Mouse (Mus musculus): Measurements from ENCODE around the gene Tmem129. TPM values are rescaled to one million over a fixed set of nuclear protein-coding genes. Genes with fewer than 3 reads are reported as not detected.

Gene Tmem129
- polyA plus RNA-seq, 2 experiments = 17.4 to 19.4 TPM

- ATAC-seq (ENCODE audit: insufficient read depth) (no peak), DNase-seq (ENCODE audit: low read depth in 3 of 3, low spot score in 3 of 3) (no peak)
- H3K9ac ChIP-seq (replicated peaks) = no peak overlapping the region
- no peak overlapping the region for H3K4me2 ChIP-seq (ENCODE audit: low read depth)
- WGBS (ENCODE audit: insufficient replicate concordance) = 26% methylated on average over 5 of the region's 5 CpGs
- peaks cover 68% of the 10 kb centered on the region for H3K36me3 ChIP-seq (replicated peaks; ENCODE audit: control insufficient read depth, insufficient read depth, low read depth)
- H3K4me1 ChIP-seq (replicated peaks; ENCODE audit: control insufficient read depth in 2 of 2, insufficient read depth in 2 of 2, low read length in 1 of 2) = no peaks in the 10 kb centered on the region
- H3K27me3 ChIP-seq (ENCODE audit: control insufficient read depth, insufficient read depth, low read length) = no peaks in the 10 kb centered on the region
- H3K4me3 ChIP-seq (ENCODE audit: insufficient read depth in 1 of 2, low read depth in 2 of 2, low read length in 2 of 2) = no peak overlapping the region
- no peaks in the 10 kb centered on the region for H3K9me3 ChIP-seq (ENCODE audit: control insufficient read depth, low read length)
- TF ChIP-seq EP300 (IDR thresholded peaks at IDR 0.05; ENCODE audit: low read depth) (no peak), CTCF (IDR thresholded peaks at IDR 0.05; ENCODE audit: low read depth) (no peak)
- H3K27ac ChIP-seq = no peak overlapping the region
Measured at GRCm38 (mm10) chr5:33671659-33672058, 13.4 kb upstream of the Tmem129 start.

DNA sequence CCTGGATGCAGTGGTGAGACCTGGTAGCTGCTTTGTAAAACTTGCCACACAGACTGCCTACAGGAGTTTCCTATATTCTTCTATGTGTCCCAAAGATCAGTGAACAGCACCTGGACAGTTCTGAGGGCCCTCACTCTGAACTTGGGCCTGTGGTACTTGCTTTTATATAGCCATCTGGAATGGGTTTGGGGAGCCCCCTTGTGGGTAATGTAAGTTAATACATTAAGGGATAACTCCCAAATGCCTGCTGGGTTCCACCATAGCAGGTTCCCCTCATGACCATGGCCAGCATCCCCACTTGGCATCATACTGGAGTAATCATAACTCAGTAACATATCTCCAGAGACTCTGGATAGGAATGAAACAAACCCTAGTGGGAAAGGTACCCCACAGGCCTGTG is 10.0 kb upstream of the Tmem129 start:
- H3K27me3 ChIP-seq (ENCODE audit: control insufficient read depth, insufficient read depth, low read length) = no peaks in the 10 kb centered on the region
- no peak overlapping the region for H3K27ac ChIP-seq
- H3K9me3 ChIP-seq (ENCODE audit: control insufficient read depth, low read length) = no peaks in the 10 kb centered on the region
- ATAC-seq (ENCODE audit: insufficient read depth) (no peak), DNase-seq (ENCODE audit: low read depth in 3 of 3, low spot score in 3 of 3) (no peak)
- no peak overlapping the region for H3K4me2 ChIP-seq (ENCODE audit: low read depth)
- TF ChIP-seq CTCF (IDR thresholded peaks at IDR 0.05; ENCODE audit: low read depth) (peak; percentile 52), EP300 (IDR thresholded peaks at IDR 0.05; ENCODE audit: low read depth) (no peak)
- no peak overlapping the region for H3K9ac ChIP-seq (replicated peaks)
- peaks cover 96% of the 10 kb centered on the region for H3K36me3 ChIP-seq (replicated peaks; ENCODE audit: control insufficient read depth, insufficient read depth, low read depth)
- no peaks in the 10 kb centered on the region for H3K4me1 ChIP-seq (replicated peaks; ENCODE audit: control insufficient read depth in 2 of 2, insufficient read depth in 2 of 2, low read length in 1 of 2)
- no peak overlapping the region for H3K4me3 ChIP-seq (ENCODE audit: insufficient read depth in 1 of 2, low read depth in 2 of 2, low read length in 2 of 2)

- peaks cover 52% of the 10 kb centered on the region for H3K36me3 ChIP-seq (replicated peaks; ENCODE audit: control insufficient read depth, insufficient read depth, low read depth)
- peaks cover 6 to 17% of the 10 kb centered on the region in 2 experiments for H3K4me1 ChIP-seq (replicated peaks; ENCODE audit: control insufficient read depth in 2 of 2, insufficient read depth in 2 of 2, low read length in 1 of 2)
- H3K9ac ChIP-seq (replicated peaks) = peak overlapping the region; percentile 92
- peak overlapping the region; percentile 96 for H3K4me2 ChIP-seq (ENCODE audit: low read depth)
- peak overlapping the region; percentile 52 for H3K27ac ChIP-seq
- no peak for TF ChIP-seq EP300 (IDR thresholded peaks at IDR 0.05; ENCODE audit: low read depth)
- no peak for TF ChIP-seq CTCF (IDR thresholded peaks at IDR 0.05; ENCODE audit: low read depth)
- peak overlapping the region; percentile 73 to 93 for H3K4me3 ChIP-seq (ENCODE audit: insufficient read depth in 1 of 2, low read depth in 2 of 2, low read length in 2 of 2)
- DNase-seq (ENCODE audit: low read depth in 3 of 3, low spot score in 3 of 3) (no peak), ATAC-seq (ENCODE audit: insufficient read depth) (peak; percentile 1)
- no peaks in the 10 kb centered on the region for H3K27me3 ChIP-seq (ENCODE audit: control insufficient read depth, insufficient read depth, low read length)
- no peaks in the 10 kb centered on the region for H3K9me3 ChIP-seq (ENCODE audit: control insufficient read depth, low read length)
- WGBS (ENCODE audit: insufficient replicate concordance) = 0% methylated on average over 26 of the region's 26 CpGs
Measured at GRCm38 (mm10) chr5:33658664-33659050, 441 bp upstream of the Tmem129 start.

DNA sequence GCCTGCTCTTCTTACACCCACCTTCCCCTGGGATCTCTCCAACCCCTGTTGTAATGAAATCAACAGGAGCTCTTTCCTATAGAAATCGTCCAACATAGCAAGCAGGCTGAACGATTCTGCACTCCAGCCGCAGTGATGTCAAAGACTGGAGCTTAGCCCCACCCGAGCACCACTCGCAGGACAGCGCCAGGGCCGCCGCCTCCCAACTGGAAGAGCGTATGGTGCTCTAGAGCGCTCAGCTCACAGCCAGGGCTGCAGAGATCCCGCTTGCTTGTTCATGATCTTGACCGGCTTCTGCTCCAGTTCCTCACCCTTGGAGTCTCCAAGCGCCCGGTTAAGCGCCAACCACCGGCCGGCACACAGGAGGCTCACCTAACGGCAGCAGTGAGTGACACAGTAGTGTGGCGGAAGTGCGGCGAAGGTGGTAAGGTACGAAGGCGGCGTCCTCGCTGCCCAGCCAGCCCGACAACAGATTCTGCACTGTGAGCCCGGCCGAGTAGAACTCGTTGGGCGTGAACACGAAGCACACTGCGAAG is 897 bp downstream of the Tmem129 start:
- Histone ChIP-seq H3K9ac (replicated peaks) (peak overlapping the region; percentile 66), H3K27me3 (ENCODE audit: control insufficient read depth, insufficient read depth, low read length) (no peaks in the 10 kb centered on the region), H3K27ac (peak overlapping the region; percentile 67), H3K4me1 (replicated peaks; ENCODE audit: control insufficient read depth in 2 of 2, insufficient read depth in 2 of 2, low read length in 1 of 2) (peaks cover 16 to 26% of the 10 kb centered on the region in 2 experiments), H3K4me3 (ENCODE audit: insufficient read depth in 1 of 2, low read depth in 2 of 2, low read length in 2 of 2) (peak overlapping the region; percentile 73 to 89), H3K36me3 (replicated peaks; ENCODE audit: control insufficient read depth, insufficient read depth, low read depth) (peaks cover 43% of the 10 kb centered on the region), H3K9me3 (ENCODE audit: control insufficient read depth, low read length) (no peaks in the 10 kb centered on the region), H3K4me2 (ENCODE audit: low read depth) (peak overlapping the region; percentile 81)
- peak; percentile 52 for ATAC-seq (ENCODE audit: insufficient read depth)
- no peak for TF ChIP-seq EP300 (IDR thresholded peaks at IDR 0.05; ENCODE audit: low read depth)
- no peak for TF ChIP-seq CTCF (IDR thresholded peaks at IDR 0.05; ENCODE audit: low read depth)
- DNase-seq (ENCODE audit: low read depth in 3 of 3, low spot score in 3 of 3) = peak in 2 of 3 experiments; percentile 49 to 54
- WGBS (ENCODE audit: insufficient replicate concordance) = under 1% methylated on average over 32 of the region's 32 CpGs

DNA sequence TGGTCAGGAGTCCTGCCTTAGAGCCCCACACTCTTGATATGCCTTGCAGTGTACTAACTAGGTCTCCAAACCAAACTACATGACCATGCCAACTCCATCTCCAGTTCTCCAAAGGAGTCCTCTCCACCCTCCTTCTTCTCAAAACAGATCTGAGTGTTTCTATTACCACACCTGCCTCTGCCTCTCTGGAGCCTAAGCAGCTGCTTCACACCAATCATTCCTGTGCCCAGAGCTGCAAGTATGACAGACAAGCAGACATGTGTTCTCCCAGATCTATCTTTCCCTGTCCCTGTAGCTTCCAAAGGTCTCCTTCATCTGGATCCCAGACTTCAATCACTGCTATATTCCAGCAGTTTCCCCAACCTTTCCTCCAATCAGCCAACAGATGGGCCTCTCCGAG is 1.5 kb downstream of the Tmem129 start:
- peak overlapping the region; percentile 81 for H3K4me2 ChIP-seq (ENCODE audit: low read depth)
- peaks cover 37% of the 10 kb centered on the region for H3K36me3 ChIP-seq (replicated peaks; ENCODE audit: control insufficient read depth, insufficient read depth, low read depth)
- H3K27ac ChIP-seq = peak overlapping the region; percentile 67
- H3K4me3 ChIP-seq (ENCODE audit: insufficient read depth in 1 of 2, low read depth in 2 of 2, low read length in 2 of 2) = peak overlapping the region; percentile 73 to 89
- WGBS (ENCODE audit: insufficient replicate concordance) = 29% methylated on average over 1 of the region's 1 CpGs
- no peak for ATAC-seq (ENCODE audit: insufficient read depth)
- no peak for DNase-seq (ENCODE audit: low read depth in 3 of 3, low spot score in 3 of 3)
- H3K4me1 ChIP-seq (replicated peaks; ENCODE audit: control insufficient read depth in 2 of 2, insufficient read depth in 2 of 2, low read length in 1 of 2) = peaks cover 16 to 26% of the 10 kb centered on the region in 2 experiments
- H3K9me3 ChIP-seq (ENCODE audit: control insufficient read depth, low read length) = no peaks in the 10 kb centered on the region
- H3K9ac ChIP-seq (replicated peaks) = peak overlapping the region; percentile 66
- H3K27me3 ChIP-seq (ENCODE audit: control insufficient read depth, insufficient read depth, low read length) = no peaks in the 10 kb centered on the region
- TF ChIP-seq CTCF (IDR thresholded peaks at IDR 0.05; ENCODE audit: low read depth) = no peak
- no peak for TF ChIP-seq EP300 (IDR thresholded peaks at IDR 0.05; ENCODE audit: low read depth)
